Mouse (Mus musculus): ENCODE data around the gene Adamtsl3.

The Adamtsl3 gene

GRCm38 (mm10) chr7:82502511-82502910 is 167.0 kb downstream of the Adamtsl3 start:
- in situ Hi-C loops (cut with MboI), result no loop called here

- in situ Hi-C loops (cut with MboI), result no loop called here
Measured at GRCm38 (mm10) chr7:82504101-82504500, 168.6 kb downstream of the Adamtsl3 start.

GRCm38 (mm10) chr7:82530583-82530982 is 195.1 kb downstream of the Adamtsl3 start:
- in situ Hi-C loops (cut with MboI), result no loop called here

- in situ Hi-C loops (cut with MboI), result no loop called here
Measured at GRCm38 (mm10) chr7:82531376-82531775, 195.9 kb downstream of the Adamtsl3 start.

- in situ Hi-C loops (cut with MboI), result no loop called here
Measured at GRCm38 (mm10) chr7:82533188-82533587, 197.7 kb downstream of the Adamtsl3 start.

- in situ Hi-C loops (cut with MboI), result no loop called here
Measured at GRCm38 (mm10) chr7:82533747-82534504, 198.4 kb downstream of the Adamtsl3 start.

- in situ Hi-C loops (cut with MboI), result no loop called here
Measured at GRCm38 (mm10) chr7:82544390-82544919, 209.0 kb downstream of the Adamtsl3 start.

- in situ Hi-C loops (cut with MboI), result no loop called here
Measured at GRCm38 (mm10) chr7:82552005-82552404, 216.5 kb downstream of the Adamtsl3 start.

- in situ Hi-C loops (cut with MboI), result no loop called here
Measured at GRCm38 (mm10) chr7:82555803-82556202, 220.3 kb downstream of the Adamtsl3 start.

GRCm38 (mm10) chr7:82556417-82556816 is 220.9 kb downstream of the Adamtsl3 start:
- in situ Hi-C loops (cut with MboI), result no loop called here

GRCm38 (mm10) chr7:82557111-82557510 is 221.6 kb downstream of the Adamtsl3 start:
- in situ Hi-C loops (cut with MboI), result no loop called here

GRCm38 (mm10) chr7:82566688-82567087 is 231.2 kb downstream of the Adamtsl3 start:
- in situ Hi-C loops (cut with MboI), result no loop called here

- in situ Hi-C loops (cut with MboI), result no loop called here
Measured at GRCm38 (mm10) chr7:82567811-82568210, 232.3 kb downstream of the Adamtsl3 start.

- in situ Hi-C loops (cut with MboI), result no loop called here
Measured at GRCm38 (mm10) chr7:82572981-82573380, 237.5 kb downstream of the Adamtsl3 start.

- in situ Hi-C loops (cut with MboI), result no loop called here
Measured at GRCm38 (mm10) chr7:82580007-82580406, 244.5 kb downstream of the Adamtsl3 start.

- in situ Hi-C loops (cut with MboI), result no loop called here
Measured at GRCm38 (mm10) chr7:82581802-82582201, 246.3 kb downstream of the Adamtsl3 start.

- in situ Hi-C loops (cut with MboI), result no loop called here
Measured at GRCm38 (mm10) chr7:82582534-82582933, 247.0 kb downstream of the Adamtsl3 start.

GRCm38 (mm10) chr7:82590931-82591330 is 255.4 kb downstream of the Adamtsl3 start:
- in situ Hi-C loops (cut with MboI), result no loop called here

- in situ Hi-C loops (cut with MboI), result no loop called here
Measured at GRCm38 (mm10) chr7:82602008-82602407, 266.5 kb downstream of the Adamtsl3 start.

GRCm38 (mm10) chr7:82605425-82605824 is 269.9 kb downstream of the Adamtsl3 start:
- in situ Hi-C loops (cut with MboI), result no loop called here

- in situ Hi-C loops (cut with MboI), result no loop called here
Measured at GRCm38 (mm10) chr7:82609629-82610028, 274.1 kb downstream of the Adamtsl3 start.

GRCm38 (mm10) chr7:82625342-82625741 is 289.8 kb downstream of the Adamtsl3 start:
- in situ Hi-C loops (cut with MboI), result no loop called here

GRCm38 (mm10) chr7:82647183-82647582 is 311.7 kb downstream of the Adamtsl3 start:
- in situ Hi-C loops (cut with MboI), result no loop called here

- in situ Hi-C loops (cut with MboI), result no loop called here
Measured at GRCm38 (mm10) chr7:82647909-82648308, 312.4 kb downstream of the Adamtsl3 start.
